Mouse (Mus musculus) liver, embryonic 16.5 days (tissue): ENCODE data around the gene Gtf3c5. TPM values are rescaled to one million over a fixed set of nuclear protein-coding genes. Genes with fewer than 3 reads are reported as not detected.

ENCODE experiments used
- ATAC-seq: fragments of 200-750 bp; cut with Nextera tagmentation; 2 replicates; pipeline ENCODE4 v1.8.0; 2017; ENCODE audit warnings: low read depth, mild to moderate bottlenecking, moderate number of reproducible peaks, moderate library complexity
- H3K27ac ChIP-seq: fragments of 300-500 bp; sonication (generic); 2 replicates; pipeline ENCODE4 v1.5.1; 2014; ENCODE audit warnings: mild to moderate bottlenecking, low read length
- H3K27me3 ChIP-seq: fragments of 300-500 bp; sonication (generic); 2 replicates; pipeline ENCODE4 v1.6.1; 2014; ENCODE audit warnings: low read depth, low read length, mixed read lengths; ENCODE audit not compliant: control insufficient read depth, insufficient read depth
- H3K36me3 ChIP-seq: fragments of 300-500 bp; sonication (generic); 2 replicates; pipeline ENCODE4 v1.6.1; 2014; ENCODE audit warnings: mild to moderate bottlenecking; ENCODE audit not compliant: control insufficient read depth, insufficient read depth
- H3K4me1 ChIP-seq: fragments of 300-500 bp; sonication (generic); 2 replicates; pipeline ENCODE4 v1.6.1; 2014; ENCODE audit warnings: low read depth, low read length, mixed read lengths; ENCODE audit not compliant: control insufficient read depth
- H3K4me2 ChIP-seq: fragments of 300-500 bp; sonication (generic); 2 replicates; pipeline ENCODE4 v1.6.1; 2014; ENCODE audit warnings: low read depth, low read length, mixed read lengths
- H3K4me3 ChIP-seq: fragments of 300-500 bp; sonication (generic); 2 replicates; pipeline ENCODE4 v1.5.1; 2014; ENCODE audit warnings: low read depth, mild to moderate bottlenecking, low read length
- H3K9ac ChIP-seq: fragments of 300-500 bp; sonication (generic); 2 replicates; pipeline ENCODE4 v1.6.1; 2014; ENCODE audit warnings: low read depth, low read length
- H3K9me3 ChIP-seq: fragments of 300-500 bp; sonication (generic); replicated peaks from 2 replicates; pipeline ENCODE4 v1.6.1; 2016; ENCODE audit warnings: low read length; ENCODE audit not compliant: control insufficient read depth
- WGBS: fragments of 180-500 bp; shearing (Covaris S2); extraction: QIAGEN DNeasy Blood & Tissue Kit; methylation state at CpG from one replicate; pipeline ENCODE4 v1.1.7; 2014; ENCODE audit not compliant: insufficient replicate concordance; 5-methylcytosine and 5-hydroxymethylcytosine counted together
- polyA plus RNA-seq: library from polyadenylated mRNA; unstranded; fragments of >200 nt; fragmentation: Nextera tagmentation; extraction: Ambion mirVana; gene quantifications from 2 replicates; pipeline ENCODE4 v1.2.1, GENCODE M21; 2015

Gtf3c5 gene
- polyA plus RNA-seq, 1 experiment from 2014 or later, result 12.1 TPM

- no peak for ATAC-seq
Measured at GRCm38 (mm10) chr2:28543894-28544293, 39.7 kb downstream of the Gtf3c5 start.

GRCm38 (mm10) chr2:28540587-28541227 is 42.8 kb downstream of the Gtf3c5 start:
- peaks cover 11% of the 10 kb centered on the region for H3K4me1 ChIP-seq
- 50% methylated on average over 8 of the region's 8 CpGs for WGBS
- H3K36me3 ChIP-seq, result no peaks in the 10 kb centered on the region
- no peak overlapping the region for H3K27ac ChIP-seq
- H3K4me3 ChIP-seq, result no peak overlapping the region
- no peaks in the 10 kb centered on the region; the same call in 1 of the 2 replicates for H3K27me3 ChIP-seq
- no peak overlapping the region for H3K4me2 ChIP-seq
- no peaks in the 10 kb centered on the region for H3K9me3 ChIP-seq
- no peak overlapping the region for H3K9ac ChIP-seq
- ATAC-seq, result no peak

More at GRCm38 (mm10) chr2:28543894-28544293, 39.7 kb downstream of the Gtf3c5 start:
- WGBS, result 67% methylated on average over 8 of the region's 8 CpGs
- H3K4me2 ChIP-seq, result no peak overlapping the region
- peaks cover 11% of the 10 kb centered on the region for H3K4me1 ChIP-seq
- H3K36me3 ChIP-seq, result no peaks in the 10 kb centered on the region
- no peak overlapping the region for H3K27ac ChIP-seq
- no peak overlapping the region for H3K9ac ChIP-seq
- H3K27me3 ChIP-seq, result no peaks in the 10 kb centered on the region
- no peak overlapping the region for H3K4me3 ChIP-seq
- H3K9me3 ChIP-seq, result no peaks in the 10 kb centered on the region

- Histone ChIP-seq H3K4me2 (no peak overlapping the region), H3K4me3 (no peak overlapping the region), H3K27ac (no peak overlapping the region; the same call in 1 of the 2 replicates), H3K4me1 (peaks cover 11% of the 10 kb centered on the region), H3K27me3 (no peaks in the 10 kb centered on the region; the same call in none of the 2 replicates), H3K9ac (no peak overlapping the region), H3K9me3 (no peaks in the 10 kb centered on the region), H3K36me3 (no peaks in the 10 kb centered on the region)
- 33% methylated on average over 2 of the region's 2 CpGs for WGBS
- peak; percentile 46; the same call in 1 of the 2 replicates for ATAC-seq
Measured at GRCm38 (mm10) chr2:28539949-28540348, 43.6 kb downstream of the Gtf3c5 start.

GRCm38 (mm10) chr2:28539206-28539605 is 44.3 kb downstream of the Gtf3c5 start:
- no peak overlapping the region; the same call in 1 of the 2 replicates for H3K27ac ChIP-seq
- H3K4me1 ChIP-seq, result peaks cover 11% of the 10 kb centered on the region
- H3K4me3 ChIP-seq, result no peak overlapping the region
- peaks cover 3% of the 10 kb centered on the region for H3K27me3 ChIP-seq
- H3K4me2 ChIP-seq, result no peak overlapping the region
- H3K36me3 ChIP-seq, result no peaks in the 10 kb centered on the region
- no peak for ATAC-seq
- H3K9me3 ChIP-seq, result no peaks in the 10 kb centered on the region
- H3K9ac ChIP-seq, result no peak overlapping the region
- 61% methylated on average over 7 of the region's 7 CpGs for WGBS

- no peak overlapping the region for H3K9ac ChIP-seq
- 42% methylated on average over 1 of the region's 1 CpGs for WGBS
- H3K27ac ChIP-seq, result no peak overlapping the region; the same call in 1 of the 2 replicates
Measured at GRCm38 (mm10) chr2:28538817-28539128, 44.8 kb downstream of the Gtf3c5 start.

GRCm38 (mm10) chr2:28537995-28538816 is 45.3 kb downstream of the Gtf3c5 start:
- Histone ChIP-seq H3K27me3 (peaks cover 3% of the 10 kb centered on the region), H3K4me1 (peaks cover 11% of the 10 kb centered on the region), H3K36me3 (no peaks in the 10 kb centered on the region), H3K4me2 (no peak overlapping the region), H3K9me3 (no peaks in the 10 kb centered on the region), H3K4me3 (no peak overlapping the region), H3K9ac (no peak overlapping the region), H3K27ac (no peak overlapping the region)
- ATAC-seq, result no peak
- 55% methylated on average over 8 of the region's 8 CpGs for WGBS

More at GRCm38 (mm10) chr2:28538817-28539128, 44.8 kb downstream of the Gtf3c5 start:
- no peak overlapping the region for H3K4me2 ChIP-seq
- no peak overlapping the region for H3K4me3 ChIP-seq
- H3K4me1 ChIP-seq, result peaks cover 11% of the 10 kb centered on the region
- H3K27me3 ChIP-seq, result peaks cover 3% of the 10 kb centered on the region
- H3K36me3 ChIP-seq, result no peaks in the 10 kb centered on the region
- no peaks in the 10 kb centered on the region for H3K9me3 ChIP-seq
- no peak for ATAC-seq

GRCm38 (mm10) chr2:28537634-28537920 is 46.0 kb downstream of the Gtf3c5 start:
- H3K27ac ChIP-seq, result no peak overlapping the region

GRCm38 (mm10) chr2:28536766-28537633 is 46.6 kb downstream of the Gtf3c5 start:
- H3K27ac ChIP-seq, result no peak overlapping the region
- ATAC-seq, result no peak
- H3K9ac ChIP-seq, result no peak overlapping the region
- 48% methylated on average over 11 of the region's 11 CpGs for WGBS
- no peak overlapping the region for H3K4me3 ChIP-seq
- peaks cover 15% of the 10 kb centered on the region for H3K4me1 ChIP-seq
- no peaks in the 10 kb centered on the region for H3K36me3 ChIP-seq
- no peaks in the 10 kb centered on the region for H3K9me3 ChIP-seq
- H3K27me3 ChIP-seq, result peaks cover 3% of the 10 kb centered on the region
- no peak overlapping the region for H3K4me2 ChIP-seq

More at GRCm38 (mm10) chr2:28537634-28537920, 46.0 kb downstream of the Gtf3c5 start:
- no peaks in the 10 kb centered on the region for H3K36me3 ChIP-seq
- H3K4me3 ChIP-seq, result no peak overlapping the region
- H3K4me2 ChIP-seq, result no peak overlapping the region
- peaks cover 3% of the 10 kb centered on the region for H3K27me3 ChIP-seq
- WGBS, result 52% methylated on average over 4 of the region's 4 CpGs
- no peak for ATAC-seq
- H3K4me1 ChIP-seq, result peaks cover 15% of the 10 kb centered on the region
- H3K9me3 ChIP-seq, result no peaks in the 10 kb centered on the region
- no peak overlapping the region for H3K9ac ChIP-seq
